Mouse (Mus musculus): ENCODE data around the gene Ltb4r1. TPM values are rescaled to one million over a fixed set of nuclear protein-coding genes. Genes with fewer than 3 reads are reported as not detected.
A peak's percentile ranks its signal among the peaks of the same experiment; 100 is the strongest.

Ltb4r1 gene
- total and polyA plus RNA-seq, 3 experiments, result 0.21 to 0.33 TPM; not detected in 1

GRCm38 (mm10) chr14:55745861-55746237, 19.9 kb upstream of the Ltb4r1 start:
- Histone ChIP-seq H3K4me2 (ENCODE audit: insufficient read depth, low read depth, poor library complexity, severe bottlenecking) (peak overlapping the region; percentile 78; the same call in 1 of the 2 replicates), H3K4me1 (ENCODE audit: control insufficient read depth in 1 of 2, insufficient read depth in 2 of 2) (peaks cover 4 to 29% of the 10 kb centered on the region in 2 experiments), H3K9me3 (replicated peaks; ENCODE audit: low read length) (peaks cover 13% of the 10 kb centered on the region), H3K4me3 (replicated peaks in 1 of 3; ENCODE audit: low read depth in 2 of 3, low read length in 2 of 3, poor library complexity in 1 of 3) (peak overlapping the region; percentile 84 to 95 (median 91)), H3K79me2 (replicated peaks; ENCODE audit: control insufficient read depth, extremely low read depth, insufficient read depth, poor library complexity, severe bottlenecking) (peaks cover 24% of the 10 kb centered on the region), H3K9ac (ENCODE audit: insufficient read depth, low read depth) (peak overlapping the region; percentile 83), H3K27ac (ENCODE audit: insufficient read depth, low read depth) (no peak overlapping the region; the same call in 1 of the 2 replicates), H3K27me3 (replicated peaks) (no peaks in the 10 kb centered on the region), H3K36me3 (replicated peaks in 1 of 2; ENCODE audit: control insufficient read depth in 1 of 2, insufficient read depth in 1 of 2, low read length in 1 of 2) (peaks cover 32 to 61% of the 10 kb centered on the region in 2 experiments)
- dilution Hi-C loops (cut with MboI; ENCODE audit: extremely low pct_ligation_motif_present, extremely low pct_unique_long_range_greater_than_20kb, low sequenced_read_pairs) (no loop called here), in situ Hi-C loops (cut with MboI; ENCODE audit: low pct_ligation_motif_present, low pct_unique_long_range_greater_than_20kb, low sequenced_read_pairs) (no loop called here)
- DNase-seq (ENCODE audit: extremely low read depth), result no peak
- TF ChIP-seq RCOR1 (conservative IDR thresholded peaks at IDR 0.05; ENCODE audit: low read depth, low read length) (no peak), MAFK (IDR thresholded peaks at IDR 0.05; ENCODE audit: insufficient replicate concordance, low read length) (no peak), TCF12 (IDR thresholded peaks at IDR 0.05; ENCODE audit: low read depth, low read length) (no peak), CHD1 (IDR thresholded peaks at IDR 0.05; ENCODE audit: low read depth, low read length) (no peak), CHD2 (IDR thresholded peaks at IDR 0.05; ENCODE audit: low read length) (no peak), PAX5 (IDR thresholded peaks at IDR 0.05; ENCODE audit: low read length) (no peak), JUN (IDR thresholded peaks at IDR 0.05; ENCODE audit: insufficient read depth, low read depth, low read length) (no peak), HCFC1 (IDR thresholded peaks at IDR 0.05; ENCODE audit: low read depth, low read length) (no peak), MAX (IDR thresholded peaks at IDR 0.05; ENCODE audit: low read length) (no peak; the same call in 1 of the 2 replicates), SMC3 (IDR thresholded peaks at IDR 0.05; ENCODE audit: low read depth, low read length) (no peak), GABPA (IDR thresholded peaks at IDR 0.05; ENCODE audit: insufficient replicate concordance, low read depth, low read length) (no peak), ZKSCAN1 (IDR thresholded peaks at IDR 0.05; ENCODE audit: borderline replicate concordance, low read depth, low read length) (no peak), MEF2A (IDR thresholded peaks at IDR 0.05; ENCODE audit: borderline replicate concordance, low read depth, low read length) (no peak), TBP (conservative IDR thresholded peaks at IDR 0.05; ENCODE audit: low read depth, low read length) (no peak), BHLHE40 (IDR thresholded peaks at IDR 0.05; ENCODE audit: low read depth, low read length) (no peak), IRF4 (IDR thresholded peaks at IDR 0.05; ENCODE audit: low read depth, low read length) (no peak), MYC (IDR thresholded peaks at IDR 0.05; ENCODE audit: low read depth, low read length) (no peak)

GRCm38 (mm10) chr14:55747051-55747847, 18.5 kb upstream of the Ltb4r1 start:
- peaks cover 13% of the 10 kb centered on the region for H3K9me3 ChIP-seq (replicated peaks; ENCODE audit: low read length)
- H3K9ac ChIP-seq (ENCODE audit: insufficient read depth, low read depth), result no peak overlapping the region; the same call in 1 of the 2 replicates
- H3K79me2 ChIP-seq (replicated peaks; ENCODE audit: control insufficient read depth, extremely low read depth, insufficient read depth, poor library complexity, severe bottlenecking), result peaks cover 24% of the 10 kb centered on the region
- dilution Hi-C loops (cut with MboI; ENCODE audit: extremely low pct_ligation_motif_present, extremely low pct_unique_long_range_greater_than_20kb, low sequenced_read_pairs) (no loop called here), in situ Hi-C loops (cut with MboI; ENCODE audit: low pct_ligation_motif_present, low pct_unique_long_range_greater_than_20kb, low sequenced_read_pairs) (no loop called here)
- no peak for TF ChIP-seq CHD2 (IDR thresholded peaks at IDR 0.05; ENCODE audit: low read length)
- TF ChIP-seq ZMIZ1 (IDR thresholded peaks at IDR 0.05; ENCODE audit: low read depth, low read length), result no peak
- peak; percentile 50 for TF ChIP-seq ZNF384 (IDR thresholded peaks at IDR 0.05; ENCODE audit: low read depth, low read length)
- TF ChIP-seq ETS1 (conservative IDR thresholded peaks at IDR 0.05; ENCODE audit: low read depth, low read length), result no peak
- no peak for TF ChIP-seq KAT2A (IDR thresholded peaks at IDR 0.05; ENCODE audit: insufficient replicate concordance, low read length)
- TF ChIP-seq MYC (IDR thresholded peaks at IDR 0.05; ENCODE audit: low read depth, low read length), result no peak
- TF ChIP-seq RCOR1 (conservative IDR thresholded peaks at IDR 0.05; ENCODE audit: low read depth, low read length), result no peak
- no peak overlapping the region for H3K27ac ChIP-seq (ENCODE audit: insufficient read depth, low read depth)
- H3K36me3 ChIP-seq (replicated peaks in 1 of 2; ENCODE audit: control insufficient read depth in 1 of 2, insufficient read depth in 1 of 2, low read length in 1 of 2), result peaks cover 39 to 66% of the 10 kb centered on the region in 2 experiments
- no peaks in the 10 kb centered on the region for H3K27me3 ChIP-seq (replicated peaks)
- peaks cover 4 to 21% of the 10 kb centered on the region in 2 experiments for H3K4me1 ChIP-seq (ENCODE audit: control insufficient read depth in 1 of 2, insufficient read depth in 2 of 2)
- H3K4me2 ChIP-seq (ENCODE audit: insufficient read depth, low read depth, poor library complexity, severe bottlenecking), result peak overlapping the region; percentile 78; the same call in 1 of the 2 replicates
- H3K4me3 ChIP-seq (replicated peaks in 1 of 3; ENCODE audit: low read depth in 2 of 3, low read length in 2 of 3, poor library complexity in 1 of 3), result peak overlapping the region in 2 of 3 experiments; percentile 91 to 95
- no peak for DNase-seq (ENCODE audit: extremely low read depth)

Measured in CH12.LX (cell line).